Mouse (Mus musculus) MEL (cell line): ENCODE data around the gene Sall1.

ENCODE experiments used
- EP300 ChIP-seq, 2 experiments: IDR thresholded peaks; 2 replicates each; pipeline ENCODE4 v1.6.1; 2011; ENCODE audit warnings: improper control_type of control experiment in 2 of 2, low read length in 2 of 2, low read depth in 1 of 2, mild to moderate bottlenecking in 1 of 2
- MXI1 ChIP-seq: IDR thresholded peaks from 2 replicates; pipeline ENCODE4 v1.6.1; 2011; ENCODE audit warnings: mild to moderate bottlenecking, low read depth, low read length, improper control_type of control experiment
- POLR2AphosphoS2 ChIP-seq: IDR thresholded peaks from 2 replicates; pipeline ENCODE4 v1.6.1; 2011; ENCODE audit warnings: low read length, improper control_type of control experiment
- RAD21 ChIP-seq: IDR thresholded peaks from 2 replicates; pipeline ENCODE4 v1.6.1; 2011; ENCODE audit warnings: mild to moderate bottlenecking, low read depth, low read length, improper control_type of control experiment

GRCm38 (mm10) chr8:89067499-89067898 is 23.5 kb upstream of the Sall1 start:
- TF ChIP-seq POLR2AphosphoS2, result no peak
- no peak for TF ChIP-seq RAD21
- TF ChIP-seq MXI1, result no peak
- TF ChIP-seq EP300 (IDR thresholded peaks at IDR 0.05; ENCODE audit: low read depth in 1 of 2, low read length in 2 of 2), result no peak
